ENCODE assay signal across 17 mouse cellular contexts in genomic region chr4:40051848-40052247, GRCm38 (mm10).
"Had no signal": no experiment of that assay in that cellular context is flagged by ENCODE, and none has a peak within 500 bp of the region (broad histone marks: within the 10 kb centered on the region; RNA-seq: fewer than 3 reads in every experiment).

No protein-coding gene starts in this region.

- H3K4me2 ChIP-seq: lung, embryonic 15.5 days; midbrain, embryonic 11.5 days; midbrain, embryonic 13.5 days; midbrain, embryonic 15.5 days; neural tube, embryonic 12.5 days; stomach, embryonic 15.5 days had no signal

- H3K9ac ChIP-seq: lung, embryonic 15.5 days; midbrain, embryonic 13.5 days; midbrain, embryonic 15.5 days; neural tube, embryonic 12.5 days; stomach, embryonic 15.5 days had no signal

- H3K36me3 ChIP-seq: lung, embryonic 15.5 days; midbrain, embryonic 13.5 days; midbrain, embryonic 15.5 days; neural tube, embryonic 12.5 days; stomach, embryonic 15.5 days had no signal

- ATAC-seq: lung, postnatal 0 days; midbrain, embryonic 13.5 days had no signal

- H3K27ac ChIP-seq: lung, embryonic 15.5 days; macrophage; midbrain, embryonic 13.5 days; midbrain, embryonic 15.5 days; neural tube, embryonic 12.5 days; stomach, embryonic 15.5 days; stomach, postnatal 0 days had no signal

- H3K4me1 ChIP-seq: lung, embryonic 15.5 days; megakaryocyte, embryonic 14.5 days; midbrain, embryonic 13.5 days; midbrain, embryonic 15.5 days; neural tube, embryonic 12.5 days; stomach, embryonic 15.5 days had no signal

- H3K9me3 ChIP-seq: lung, embryonic 15.5 days; midbrain, embryonic 13.5 days; midbrain, embryonic 15.5 days; neural tube, embryonic 12.5 days; stomach, embryonic 15.5 days had no signal

- H3K27me3 ChIP-seq: lung, embryonic 15.5 days; megakaryocyte, embryonic 14.5 days; midbrain, embryonic 13.5 days; midbrain, embryonic 15.5 days; neural tube, embryonic 12.5 days; stomach, embryonic 15.5 days had no signal

- H3K4me3 ChIP-seq: lung, embryonic 15.5 days; megakaryocyte, embryonic 14.5 days; midbrain, embryonic 13.5 days; midbrain, embryonic 15.5 days; neural tube, embryonic 12.5 days; stomach, embryonic 15.5 days had no signal

- DNase-seq: lung, adult 2 months; lung, postnatal 14 days; lung, postnatal 36 days; right cerebral cortex, postnatal 14 days; thymus, adult 2 months; thymus, postnatal 25 days; thymus, postnatal 4 days had no signal
